9 mouse cellular contexts compared by ENCODE assay signal in the genomic region with DNA sequence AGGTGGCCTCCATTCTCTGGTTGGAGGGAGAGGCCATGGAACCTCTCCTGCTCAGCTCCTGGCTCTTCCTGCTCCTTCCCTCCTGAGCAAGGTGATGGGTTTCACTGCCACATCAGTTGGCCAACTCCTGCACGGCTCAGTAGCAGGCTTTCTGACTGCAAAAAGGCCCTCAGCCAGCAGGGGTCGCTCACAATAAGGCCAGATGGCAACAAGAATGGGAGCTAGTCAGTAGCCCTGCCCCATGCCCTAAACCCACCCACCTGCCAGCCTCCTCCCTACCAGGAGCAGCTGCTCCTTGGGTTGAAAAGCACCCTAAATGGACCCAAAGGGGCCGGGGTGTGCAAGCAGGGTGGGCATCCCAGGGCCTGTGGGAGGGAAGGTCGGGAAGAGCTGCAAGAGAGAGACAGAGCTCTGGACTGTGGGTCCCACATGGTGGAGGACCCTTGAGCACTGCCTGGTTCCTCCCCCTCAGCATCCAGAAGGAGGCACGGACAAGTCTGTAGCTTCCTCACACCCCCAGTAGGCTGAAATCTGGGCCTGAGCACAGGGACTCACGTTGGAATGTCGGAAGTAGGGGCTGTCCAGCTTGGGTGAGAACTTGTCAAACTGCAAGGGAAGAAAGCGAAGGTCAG. TPM values are rescaled to one million over a fixed set of nuclear protein-coding genes. Genes with fewer than 3 reads are reported as not detected.
A peak's percentile ranks its signal among the peaks of the same experiment; 100 is the strongest.
DNase-seq lines count a peak whose midpoint lies in the region; ATAC-seq and TF ChIP-seq lines count a peak whose summit lies in the region.
"Had no signal": no experiment of that assay in that cellular context is flagged by ENCODE, and none has a peak within 500 bp of the region (broad histone marks: within the 10 kb centered on the region; RNA-seq: fewer than 3 reads in every experiment).

No protein-coding gene starts in this region.

- peak; percentile 44 for DNase-seq in G1E (ENCODE audit: low spot score)
- peak; percentile 42 for DNase-seq in c-Kit-positive CD71-positive TER-119-negative erythroid progenitor cells, embryonic 14.5 days (ENCODE audit: low read depth)
- peak; percentile 83 for DNase-seq in forebrain, embryonic 14.5 days (ENCODE audit: low spot score)
- DNase-seq in hindbrain, embryonic 11.5 days (ENCODE audit: low spot score): peak; percentile 88
- peak; percentile 78 to 86 for DNase-seq in layer of hippocampus, postnatal 14 days (ENCODE audit: low spot score in 2 of 2)
- DNase-seq in lung, postnatal 14 days: peak; percentile 78
- peak; percentile 47 for DNase-seq in retina, postnatal 7 days (ENCODE audit: low read depth, low spot score)
- DNase-seq in urinary bladder, postnatal 14 days (ENCODE audit: low spot score): peak; percentile 78

- H3K4me2 ChIP-seq in forebrain, embryonic 14.5 days (ENCODE audit: low read length): no peak overlapping the region
- no peak overlapping the region for H3K4me2 ChIP-seq in hindbrain, embryonic 11.5 days (replicated peaks; ENCODE audit: low read depth, low read length)
- H3K4me2 ChIP-seq: heart, embryonic 13.5 days had no signal

- no peaks in the 10 kb centered on the region for H3K9me3 ChIP-seq in G1E (replicated peaks)
- H3K9me3 ChIP-seq in forebrain, embryonic 14.5 days (replicated peaks; ENCODE audit: control insufficient read depth, low read length): no peaks in the 10 kb centered on the region
- H3K9me3 ChIP-seq in hindbrain, embryonic 11.5 days (ENCODE audit: control insufficient read depth, low read length): no peaks in the 10 kb centered on the region
- H3K9me3 ChIP-seq: heart, embryonic 13.5 days had no signal

- H3K4me1 ChIP-seq in G1E (ENCODE audit: insufficient read depth, low read depth, low read length): no peaks in the 10 kb centered on the region
- H3K4me1 ChIP-seq in forebrain, embryonic 14.5 days (ENCODE audit: control insufficient read depth, insufficient read depth, low read length): no peaks in the 10 kb centered on the region; the same call in 1 of the 2 replicates
- peaks cover 3% of the 10 kb centered on the region; the same call in 1 of the 2 replicates for H3K4me1 ChIP-seq in hindbrain, embryonic 11.5 days (replicated peaks; ENCODE audit: control insufficient read depth, insufficient read depth, low read length)

- no peaks in the 10 kb centered on the region for H3K27me3 ChIP-seq in G1E (ENCODE audit: insufficient read depth, low read length)
- H3K27me3 ChIP-seq in forebrain, embryonic 14.5 days (replicated peaks; ENCODE audit: control insufficient read depth, insufficient read depth, low read length): no peaks in the 10 kb centered on the region
- H3K27me3 ChIP-seq in hindbrain, embryonic 11.5 days (ENCODE audit: control insufficient read depth, insufficient read depth, low read length): no peaks in the 10 kb centered on the region
- H3K27me3 ChIP-seq: heart, embryonic 13.5 days had no signal

- no peak overlapping the region for H3K4me3 ChIP-seq in G1E (ENCODE audit: low read depth, low read length)
- H3K4me3 ChIP-seq in forebrain, embryonic 14.5 days (ENCODE audit: low read depth, low read length): no peak overlapping the region
- H3K4me3 ChIP-seq in hindbrain, embryonic 11.5 days (ENCODE audit: low read depth, low read length): no peak overlapping the region
- H3K4me3 ChIP-seq: heart, embryonic 13.5 days had no signal

- H3K27ac ChIP-seq in forebrain, embryonic 14.5 days (ENCODE audit: low read depth, low read length): 0 out of 2 replicates have a peak overlapping the region, but pooled peaks have one; percentile 14
- H3K27ac ChIP-seq in hindbrain, embryonic 11.5 days (ENCODE audit: low read depth, low read length): 0 out of 2 replicates have a peak overlapping the region, but pooled peaks have one; percentile 3
- H3K27ac ChIP-seq: heart, embryonic 13.5 days had no signal

- peak; percentile 40; the same call in 1 of the 2 replicates for ATAC-seq in G1E (ENCODE audit: extremely low read depth, insufficient number of reproducible peaks, low FRiP score, poor library complexity, severe bottlenecking)
- peak; percentile 81 for ATAC-seq in forebrain, embryonic 14.5 days
- ATAC-seq in hindbrain, embryonic 11.5 days (ENCODE audit: low FRiP score): peak; percentile 46

- no peak overlapping the region for H3K9ac ChIP-seq in forebrain, embryonic 14.5 days (ENCODE audit: low read length)
- no peak overlapping the region for H3K9ac ChIP-seq in hindbrain, embryonic 11.5 days (ENCODE audit: low read depth, low read length)
- H3K9ac ChIP-seq: heart, embryonic 13.5 days had no signal

- peaks cover 71% of the 10 kb centered on the region for H3K36me3 ChIP-seq in G1E (replicated peaks)
- H3K36me3 ChIP-seq in forebrain, embryonic 14.5 days (ENCODE audit: control insufficient read depth, insufficient read depth, low read length): peaks cover 66% of the 10 kb centered on the region
- H3K36me3 ChIP-seq in hindbrain, embryonic 11.5 days (ENCODE audit: control insufficient read depth, insufficient read depth, low read length): peaks cover 7% of the 10 kb centered on the region; the same call in 1 of the 2 replicates

- peak; percentile 64 for TF ChIP-seq CTCF in G1E (IDR thresholded peaks at IDR 0.05; ENCODE audit: low read depth, low read length)

- WGBS in forebrain, embryonic 14.5 days: 43% methylated on average over 8 of the region's 8 CpGs
- 52% methylated on average over 8 of the region's 8 CpGs for WGBS in hindbrain, embryonic 11.5 days

RNA-seq across cellular contexts. Expression of gene Lrcol1, which starts 32.4 kb away (rescaled TPM):
- total RNA-seq in G1E (2014; fragmentation: Nextera tagmentation): not detected in 2 replicates
- total RNA-seq in G1E (2017): not detected in 2 replicates
- polyA plus RNA-seq in G1E (2012): not detected in 2 replicates
- not detected in 2 replicates for polyA plus RNA-seq in forebrain, embryonic 14.5 days (2014; fragmentation: Nextera tagmentation; extraction: Ambion mirVana)
- polyA plus RNA-seq in hindbrain, embryonic 11.5 days (2014; fragmentation: Nextera tagmentation; extraction: Ambion mirVana): not detected in 2 replicates
- not detected for total RNA-seq in layer of hippocampus, postnatal 14 days (2021)
- polyA plus RNA-seq: heart, embryonic 13.5 days had no signal

RNA-seq across cellular contexts. Expression of gene P2rx2, which starts 33.9 kb away (rescaled TPM):
- total RNA-seq in G1E (2014; fragmentation: Nextera tagmentation) (not detected in 2 replicates), G1E (2017) (not detected in 2 replicates)
- not detected in 2 replicates for polyA plus RNA-seq in G1E (2012)
- 5.9 and 6.4 TPM in 2 replicates for polyA plus RNA-seq in forebrain, embryonic 14.5 days (2014; fragmentation: Nextera tagmentation; extraction: Ambion mirVana)
- 0.67 and 0.91 TPM in 2 replicates for polyA plus RNA-seq in hindbrain, embryonic 11.5 days (2014; fragmentation: Nextera tagmentation; extraction: Ambion mirVana)
- under 1 TPM; 0.46 to 0.79 TPM for total RNA-seq in layer of hippocampus, postnatal 14 days (2021)
